Mouse (Mus musculus): ENCODE measurements around the gene Dpep3. TPM values are rescaled to one million over a fixed set of nuclear protein-coding genes. Genes with fewer than 3 reads are reported as not detected.
"Not testable (repeated sequence)": the region's sequence is repeated elsewhere in the genome, so short reads cannot be mapped to it uniquely, and the experiment has no call there.

Dpep3 gene
- total and polyA plus RNA-seq, 2 experiments from 2014 or later, result not detected

DNA sequence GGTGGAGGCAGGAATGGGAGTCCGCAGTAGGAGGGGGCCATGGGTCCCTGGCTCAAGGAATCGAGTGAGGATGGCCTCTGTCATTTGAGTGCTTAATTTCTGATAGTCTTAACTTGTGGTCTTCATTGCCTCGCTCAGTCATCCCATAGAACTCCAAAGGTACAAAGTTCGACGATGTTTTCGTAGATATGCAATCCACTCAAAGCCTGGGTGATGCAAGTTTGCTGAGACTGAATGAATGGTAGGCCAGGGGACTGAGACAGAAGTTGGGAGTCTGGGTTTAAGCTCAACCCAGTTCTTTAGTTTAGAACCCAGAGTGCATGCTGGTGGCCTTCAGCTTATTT, 32.4 kb upstream of the Dpep3 start, which contains the start of gene Ddx28:
Gene Ddx28 (minus strand): TSS at position 240 of the 344 bp plus-strand sequence.
- no peaks in the 10 kb centered on the region for H3K9me3 ChIP-seq (ENCODE audit: low read length)
- no peaks in the 10 kb centered on the region for H3K27me3 ChIP-seq (ENCODE audit: insufficient read depth, low read length)
- H3K4me1 ChIP-seq (ENCODE audit: insufficient read depth, low read length), result peaks cover 12% of the 10 kb centered on the region
- H3K4me3 ChIP-seq (ENCODE audit: low read depth, low read length), result peak within 1 kb of the TSS; percentile 69
- peak within 1 kb of the TSS; percentile 86 for H3K9ac ChIP-seq (replicated peaks; ENCODE audit: low read length, poor library complexity, severe bottlenecking)
- TF ChIP-seq CTCF (IDR thresholded peaks at IDR 0.05), result no peak
- peaks cover 7% of the 10 kb centered on the region; the same call in 1 of the 2 replicates for H3K36me3 ChIP-seq (ENCODE audit: insufficient read depth, low read length)
- WGBS, result 2% methylated on average over 6 of the region's 6 CpGs
- H3K27ac ChIP-seq (ENCODE audit: low read depth, low read length), result peak within 1 kb of the TSS; percentile 74
- peak within 1 kb of the TSS; percentile 99 for H3K4me2 ChIP-seq (ENCODE audit: low read depth, low read length, poor library complexity, severe bottlenecking)
- no peak for DNase-seq (ENCODE audit: low spot score)
- ATAC-seq (ENCODE audit: low FRiP score), result no peak

DNA sequence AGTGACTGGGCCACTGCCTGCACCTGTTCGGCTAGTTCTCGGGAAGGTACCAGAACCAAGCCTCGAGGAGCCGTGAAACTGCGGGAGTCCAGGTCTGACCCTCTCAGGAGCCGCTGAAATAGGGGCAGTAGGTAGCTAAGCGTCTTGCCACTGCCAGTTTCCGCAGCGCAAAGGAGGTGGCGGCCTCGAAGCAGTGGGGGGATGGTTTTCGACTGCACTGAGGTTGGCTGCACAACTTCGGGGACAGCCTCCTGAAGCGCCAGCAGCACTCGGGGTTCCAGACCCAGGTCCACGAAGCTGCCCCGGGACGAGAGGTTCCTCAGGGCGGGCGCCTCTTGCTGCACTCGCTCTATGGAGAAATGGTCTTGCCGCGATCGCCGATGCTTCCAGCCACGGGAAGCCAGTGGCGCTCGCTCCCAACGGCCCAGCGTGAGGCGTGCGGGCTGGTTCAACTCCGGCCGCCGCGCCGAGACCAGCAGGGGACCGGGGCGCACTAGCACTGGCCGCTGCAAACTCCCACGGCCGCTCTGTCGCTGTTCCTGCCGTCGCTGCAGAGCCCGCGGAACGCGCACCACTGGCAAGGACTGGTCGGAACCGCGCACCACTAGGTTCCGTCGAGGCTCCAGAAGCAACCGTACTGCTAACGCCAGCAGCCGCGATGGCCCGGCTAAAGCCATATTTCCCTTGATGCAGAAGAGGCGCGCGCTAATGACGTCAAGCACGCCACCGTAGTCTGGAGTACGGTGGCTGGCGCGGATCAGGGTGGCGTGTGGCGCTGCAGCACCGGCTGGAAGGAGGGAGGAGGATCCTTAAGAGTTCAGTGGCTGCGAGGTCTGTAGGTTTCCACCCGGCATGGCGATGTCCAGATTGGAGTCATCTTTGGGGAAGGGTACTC, 31.8 kb upstream of the Dpep3 start:
- H3K4me3 ChIP-seq (ENCODE audit: low read depth, low read length), result peak overlapping the region; percentile 69
- 2% methylated on average over 69 of the region's 74 CpGs for WGBS

DNA sequence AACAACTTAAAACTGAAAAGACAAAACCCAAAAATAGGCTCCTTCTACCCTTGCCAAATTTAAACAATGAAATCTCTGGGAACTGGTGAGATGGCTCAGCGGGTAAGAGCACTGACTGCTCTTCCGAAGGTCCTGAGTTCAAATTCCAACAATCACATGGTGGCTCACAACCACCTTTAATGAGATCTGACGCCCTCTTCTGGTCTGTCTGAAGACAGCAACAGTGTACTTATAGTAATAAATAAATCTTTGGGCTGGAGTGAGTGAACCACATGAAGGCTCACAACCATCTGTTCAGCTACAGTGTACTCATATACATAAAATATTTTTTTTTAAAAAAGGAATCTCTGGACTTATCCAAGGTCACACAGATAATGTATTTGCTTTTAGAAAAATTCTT, 28.7 kb upstream of the Dpep3 start:
- not testable (repeated sequence) for H3K9ac ChIP-seq (replicated peaks; ENCODE audit: low read length, poor library complexity, severe bottlenecking); H3K4me3 ChIP-seq (ENCODE audit: low read depth, low read length); H3K27me3 ChIP-seq (ENCODE audit: insufficient read depth, low read length); ATAC-seq (ENCODE audit: low FRiP score); H3K27ac ChIP-seq (ENCODE audit: low read depth, low read length); DNase-seq (ENCODE audit: low spot score); H3K4me2 ChIP-seq (ENCODE audit: low read depth, low read length, poor library complexity, severe bottlenecking); H3K9me3 ChIP-seq (ENCODE audit: low read length); H3K36me3 ChIP-seq (ENCODE audit: insufficient read depth, low read length)
- peak; percentile 14; the same call in 1 of the 2 replicates for TF ChIP-seq CTCF (IDR thresholded peaks at IDR 0.05)
- WGBS, result 70% methylated on average over 3 of the region's 3 CpGs
- H3K4me1 ChIP-seq (ENCODE audit: insufficient read depth, low read length), result peaks cover 12% of the 10 kb centered on the region

More for the DNA sequence above, 31.8 kb upstream of the Dpep3 start:
- peaks cover 3% of the 10 kb centered on the region; the same call in 1 of the 2 replicates for H3K36me3 ChIP-seq (ENCODE audit: insufficient read depth, low read length)
- no peaks in the 10 kb centered on the region for H3K27me3 ChIP-seq (ENCODE audit: insufficient read depth, low read length)
- TF ChIP-seq CTCF (IDR thresholded peaks at IDR 0.05), result peak; percentile 32
- peaks cover 12% of the 10 kb centered on the region for H3K4me1 ChIP-seq (ENCODE audit: insufficient read depth, low read length)
- H3K27ac ChIP-seq (ENCODE audit: low read depth, low read length), result peak overlapping the region; percentile 74
- H3K4me2 ChIP-seq (ENCODE audit: low read depth, low read length, poor library complexity, severe bottlenecking), result peak overlapping the region; percentile 99
- ATAC-seq (ENCODE audit: low FRiP score) (peak; percentile 92), DNase-seq (ENCODE audit: low spot score) (peak; percentile 96)
- H3K9ac ChIP-seq (replicated peaks; ENCODE audit: low read length, poor library complexity, severe bottlenecking), result peak overlapping the region; percentile 86
- no peaks in the 10 kb centered on the region for H3K9me3 ChIP-seq (ENCODE audit: low read length)

DNA sequence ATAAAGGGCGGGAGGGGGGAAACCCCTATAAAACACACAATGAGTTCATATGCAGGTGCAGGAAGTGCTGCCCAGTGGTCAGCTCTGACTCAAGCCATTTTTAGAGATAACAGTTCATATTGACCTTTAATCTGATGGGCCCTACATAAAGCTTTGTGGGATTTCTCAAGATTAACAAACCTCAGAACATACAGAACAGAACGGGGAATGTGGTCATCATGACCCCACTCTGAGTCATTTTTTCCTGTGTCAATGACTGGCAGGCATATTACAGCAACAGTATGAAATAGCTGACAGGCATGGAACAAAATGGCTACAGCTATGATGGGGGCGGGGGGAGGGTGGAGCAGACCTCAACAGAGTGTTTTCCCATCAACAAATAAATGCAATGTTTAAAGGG, 27.9 kb upstream of the Dpep3 start:
- Histone ChIP-seq H3K4me3 (ENCODE audit: low read depth, low read length) (no peak overlapping the region), H3K4me1 (ENCODE audit: insufficient read depth, low read length) (peaks cover 12% of the 10 kb centered on the region), H3K4me2 (ENCODE audit: low read depth, low read length, poor library complexity, severe bottlenecking) (no peak overlapping the region), H3K36me3 (ENCODE audit: insufficient read depth, low read length) (no peaks in the 10 kb centered on the region), H3K9me3 (ENCODE audit: low read length) (no peaks in the 10 kb centered on the region), H3K27ac (ENCODE audit: low read depth, low read length) (no peak overlapping the region), H3K27me3 (ENCODE audit: insufficient read depth, low read length) (no peaks in the 10 kb centered on the region), H3K9ac (replicated peaks; ENCODE audit: low read length, poor library complexity, severe bottlenecking) (no peak overlapping the region)
- ATAC-seq (ENCODE audit: low FRiP score) (no peak), DNase-seq (ENCODE audit: low spot score) (no peak)
- WGBS, result 86% methylated on average over 3 of the region's 3 CpGs
- no peak for TF ChIP-seq CTCF (IDR thresholded peaks at IDR 0.05)

DNA sequence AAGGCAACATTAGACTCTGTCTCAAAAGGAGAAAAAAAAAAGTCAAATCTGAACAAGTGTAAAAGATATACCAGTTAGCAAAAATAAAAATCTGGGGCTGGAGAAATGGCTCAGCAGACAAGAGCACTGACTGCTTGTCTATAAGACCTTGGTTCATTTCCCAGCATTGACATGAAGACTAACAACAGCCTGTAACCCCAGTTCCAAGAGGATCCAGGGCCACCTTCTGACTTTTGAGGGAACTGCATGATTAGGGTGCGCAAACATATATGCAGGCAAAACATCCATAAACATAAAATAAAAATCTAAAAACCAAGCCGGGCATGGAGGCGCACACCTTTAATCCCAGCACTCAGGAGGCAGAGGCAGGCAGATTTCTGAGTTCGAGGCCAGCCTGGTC, 27.2 kb upstream of the Dpep3 start:
- no peak overlapping the region for H3K9ac ChIP-seq (replicated peaks; ENCODE audit: low read length, poor library complexity, severe bottlenecking)
- no peak for DNase-seq (ENCODE audit: low spot score)
- H3K4me1 ChIP-seq (ENCODE audit: insufficient read depth, low read length), result peaks cover 12% of the 10 kb centered on the region
- H3K27me3 ChIP-seq (ENCODE audit: insufficient read depth, low read length), result no peaks in the 10 kb centered on the region
- H3K36me3 ChIP-seq (ENCODE audit: insufficient read depth, low read length), result no peaks in the 10 kb centered on the region
- peak; percentile 25; the same call in 1 of the 2 replicates for TF ChIP-seq CTCF (IDR thresholded peaks at IDR 0.05)
- no peaks in the 10 kb centered on the region for H3K9me3 ChIP-seq (ENCODE audit: low read length)
- no peak overlapping the region for H3K27ac ChIP-seq (ENCODE audit: low read depth, low read length)
- 96% methylated on average over 4 of the region's 4 CpGs for WGBS
- H3K4me2 ChIP-seq (ENCODE audit: low read depth, low read length, poor library complexity, severe bottlenecking), result no peak overlapping the region
- H3K4me3 ChIP-seq (ENCODE audit: low read depth, low read length), result no peak overlapping the region
- no peak for ATAC-seq (ENCODE audit: low FRiP score)

DNA sequence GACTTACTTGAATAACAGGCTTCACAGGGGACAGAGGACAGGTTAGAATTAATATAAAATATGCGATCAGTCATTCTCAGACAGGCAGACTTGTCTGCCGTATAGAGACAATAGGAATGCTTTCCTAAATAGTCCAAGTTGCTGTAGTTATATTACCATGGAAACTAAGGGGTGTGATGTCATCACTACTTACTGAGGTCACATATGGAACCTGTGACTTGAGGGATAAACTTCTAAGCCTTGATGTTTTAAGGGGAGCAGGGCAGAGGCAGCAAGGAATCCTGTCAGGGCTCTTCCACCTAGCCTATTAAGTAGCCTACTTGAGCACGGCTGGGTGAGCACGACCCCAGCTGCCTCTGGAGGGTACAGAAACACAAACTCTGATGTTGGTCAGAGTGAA, 26.6 kb upstream of the Dpep3 start, which contains the start of gene Dpep2nb:
Gene Dpep2nb (minus strand): TSS at position 101 of the 400 bp plus-strand sequence.
- Histone ChIP-seq H3K4me3 (ENCODE audit: low read depth, low read length) (no peak within 1 kb of the TSS), H3K4me2 (ENCODE audit: low read depth, low read length, poor library complexity, severe bottlenecking) (no peak within 1 kb of the TSS), H3K4me1 (ENCODE audit: insufficient read depth, low read length) (peaks cover 12% of the 10 kb centered on the region), H3K27me3 (ENCODE audit: insufficient read depth, low read length) (no peaks in the 10 kb centered on the region), H3K9me3 (ENCODE audit: low read length) (no peaks in the 10 kb centered on the region), H3K27ac (ENCODE audit: low read depth, low read length) (no peak within 1 kb of the TSS), H3K9ac (replicated peaks; ENCODE audit: low read length, poor library complexity, severe bottlenecking) (no peak within 1 kb of the TSS), H3K36me3 (ENCODE audit: insufficient read depth, low read length) (no peaks in the 10 kb centered on the region)
- DNase-seq (ENCODE audit: low spot score) (no peak), ATAC-seq (ENCODE audit: low FRiP score) (no peak)
- no peak for TF ChIP-seq CTCF (IDR thresholded peaks at IDR 0.05)
- WGBS, result 78% methylated on average over 4 of the region's 4 CpGs

Measured in midbrain, postnatal 0 days (tissue).